Mouse (Mus musculus) mature B cell (primary cell): ENCODE data around the gene Gzf1.

Experiments used
- in situ Hi-C: fragments of 300-500 bp; cut with MboI; formaldehyde crosslinking; loops from 2 replicates; pipeline ENCODE4 v1.14.3; 2019

The Gzf1 gene

DNA sequence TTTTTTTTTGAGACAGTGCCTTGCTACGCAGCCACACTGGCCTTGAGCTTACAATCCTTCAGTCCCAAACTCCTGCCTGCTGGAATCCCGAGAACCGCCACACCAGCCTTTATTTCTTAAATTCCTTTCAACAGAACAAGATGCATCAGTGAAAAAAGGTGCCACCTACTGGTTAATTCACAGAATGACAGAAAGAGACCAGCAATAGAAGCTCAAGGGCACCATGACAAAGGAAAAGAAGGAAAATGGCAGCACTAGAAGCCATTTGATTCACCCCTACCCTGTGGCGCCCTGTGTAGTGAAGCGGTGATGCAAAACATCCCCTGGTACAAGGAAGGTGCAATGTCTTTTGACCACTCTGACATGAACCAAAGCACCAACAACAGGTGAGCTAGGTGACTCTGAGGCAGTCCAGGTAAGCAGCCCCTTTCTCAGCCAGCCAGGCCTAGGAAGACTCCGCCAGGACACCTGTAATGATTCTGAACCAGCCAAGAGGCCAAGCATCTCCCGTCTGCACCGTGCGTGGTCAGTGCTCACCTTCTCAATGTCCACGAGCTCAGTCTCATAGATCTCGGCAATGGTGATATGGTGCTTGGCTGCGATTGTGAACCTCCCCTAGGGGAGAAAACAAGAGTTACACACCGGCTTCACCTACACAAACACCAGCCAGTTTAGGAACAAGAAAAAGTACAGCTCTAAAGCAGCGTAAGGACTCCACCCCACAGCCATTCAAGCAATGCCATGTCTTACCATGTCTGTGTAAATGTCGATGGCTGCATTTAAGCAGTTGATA lies 25.8 kb downstream of the Gzf1 start:
- in situ Hi-C loops: no loop called here

DNA sequence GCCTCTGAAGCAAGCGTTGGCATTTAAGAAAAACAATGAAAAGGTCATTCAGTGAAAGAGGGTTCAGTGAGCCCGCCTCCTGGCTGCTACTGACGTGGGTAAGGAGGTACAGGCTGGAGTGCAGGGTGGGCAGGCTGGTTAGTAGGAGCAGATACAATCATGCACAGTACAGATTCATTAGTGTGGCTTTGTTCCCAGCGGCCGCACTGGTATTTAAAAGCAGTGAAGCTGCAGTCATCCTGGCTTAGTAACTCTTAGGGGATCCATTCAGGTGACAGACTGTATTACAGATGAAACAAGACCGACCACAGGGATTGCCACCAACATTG lies 26.3 kb downstream of the Gzf1 start:
- in situ Hi-C loops: no loop called here

DNA sequence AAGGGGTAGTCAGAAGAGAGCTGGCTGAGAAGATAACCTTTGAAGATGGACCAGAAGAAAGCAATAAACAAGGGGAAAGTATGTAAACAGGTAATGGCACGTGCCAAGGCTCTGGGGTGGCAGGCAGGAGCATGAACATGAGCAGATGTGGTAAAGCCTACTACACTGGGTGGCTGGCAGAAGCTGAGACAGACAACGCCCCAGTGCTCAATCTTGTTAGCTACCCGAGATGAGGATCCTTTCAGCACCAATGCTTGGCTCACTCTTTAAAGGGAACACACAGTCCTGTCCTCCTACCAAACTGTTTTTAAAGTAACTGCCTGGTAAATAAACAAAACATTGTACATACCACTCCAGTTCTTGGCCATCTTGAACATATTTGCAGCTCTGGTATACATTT lies 31.5 kb downstream of the Gzf1 start:
- in situ Hi-C loops: no loop called here

DNA sequence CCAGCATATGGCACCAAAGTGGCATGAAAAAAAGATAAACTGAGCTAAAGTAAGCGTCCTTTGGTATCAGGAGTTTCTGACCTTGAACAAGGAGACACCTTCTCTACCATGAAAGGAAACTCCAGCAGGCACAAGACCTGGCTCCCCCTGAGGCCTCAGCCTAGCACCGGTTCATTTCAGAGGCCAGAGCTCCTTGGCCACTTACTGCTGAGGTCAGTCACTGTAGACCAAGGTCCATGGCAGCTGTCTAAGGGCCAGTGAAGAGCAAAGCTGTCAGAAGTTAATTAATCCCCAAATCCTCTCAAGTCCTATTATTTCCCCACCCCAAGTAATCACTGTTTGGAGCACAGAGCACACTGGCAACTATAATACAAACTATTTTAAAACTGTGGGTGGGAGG lies 36.2 kb downstream of the Gzf1 start:
- in situ Hi-C loops: no loop called here

DNA sequence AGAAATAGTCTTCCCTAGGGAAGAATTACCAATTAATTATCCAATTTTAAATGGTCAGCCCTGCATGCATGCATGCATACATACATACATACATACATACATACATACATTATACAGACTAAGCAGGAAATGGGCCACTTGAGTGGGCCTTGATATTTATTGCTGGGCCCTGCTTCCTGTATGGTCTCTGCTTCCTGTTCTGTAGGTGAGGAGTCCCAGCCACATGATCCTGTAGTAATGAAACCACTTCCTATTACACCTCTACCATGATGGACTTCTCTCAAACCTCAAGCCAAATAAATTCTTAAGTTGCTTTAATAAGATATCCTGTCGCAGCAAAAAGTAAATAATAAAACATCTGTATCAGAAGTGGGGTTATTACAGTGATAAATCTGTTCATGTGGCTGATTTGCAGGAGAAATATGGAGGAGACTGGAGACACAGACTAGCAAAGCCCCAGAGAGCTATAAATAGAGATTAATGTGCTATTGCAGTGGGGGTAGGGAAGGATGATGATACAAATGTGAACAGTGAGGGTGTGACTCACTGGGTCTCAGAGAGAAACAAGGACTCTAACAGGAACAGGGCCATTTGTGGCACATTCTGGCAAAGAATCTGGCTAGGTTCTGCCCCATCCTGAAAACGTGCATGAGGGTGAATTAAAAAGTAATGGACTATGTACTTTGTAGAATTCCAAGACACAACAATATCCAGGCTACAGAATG lies 38.6 kb downstream of the Gzf1 start:
- in situ Hi-C loops: no loop called here

DNA sequence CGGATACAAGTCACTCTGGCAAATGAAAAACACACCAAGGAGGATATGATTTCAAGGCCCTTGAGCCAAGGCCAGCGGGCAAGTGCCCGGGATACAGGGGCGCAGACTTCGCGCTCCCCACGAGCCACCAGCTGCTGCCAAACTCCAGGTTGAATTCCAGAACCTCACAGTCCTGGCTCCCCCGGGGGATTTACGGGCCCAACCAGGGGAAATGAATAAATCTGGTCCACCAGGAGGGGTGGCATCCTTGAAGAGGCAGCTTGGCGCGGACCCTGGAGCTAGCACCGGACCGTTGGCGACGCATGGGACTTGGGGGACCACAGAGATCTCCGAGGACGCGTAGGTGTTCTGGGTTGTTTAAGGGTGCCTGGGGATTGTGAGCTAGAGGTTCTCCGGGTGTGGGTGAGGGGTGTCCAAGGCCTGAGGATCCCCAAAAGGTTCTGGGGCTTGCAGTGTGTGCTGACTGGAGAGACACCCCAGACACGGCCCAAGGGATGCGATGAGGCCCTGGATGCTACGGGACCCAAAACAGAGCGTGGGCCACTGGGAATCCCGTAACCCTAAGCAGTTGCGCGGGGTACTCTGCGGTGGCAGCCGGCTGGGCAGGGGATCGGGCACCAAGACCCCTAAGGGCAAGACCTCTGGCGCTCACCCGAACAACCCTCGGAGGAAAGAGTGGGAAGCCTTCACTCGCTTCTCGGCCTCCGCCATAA lies 50.9 kb downstream of the Gzf1 start:
- in situ Hi-C loops: no loop called here

DNA sequence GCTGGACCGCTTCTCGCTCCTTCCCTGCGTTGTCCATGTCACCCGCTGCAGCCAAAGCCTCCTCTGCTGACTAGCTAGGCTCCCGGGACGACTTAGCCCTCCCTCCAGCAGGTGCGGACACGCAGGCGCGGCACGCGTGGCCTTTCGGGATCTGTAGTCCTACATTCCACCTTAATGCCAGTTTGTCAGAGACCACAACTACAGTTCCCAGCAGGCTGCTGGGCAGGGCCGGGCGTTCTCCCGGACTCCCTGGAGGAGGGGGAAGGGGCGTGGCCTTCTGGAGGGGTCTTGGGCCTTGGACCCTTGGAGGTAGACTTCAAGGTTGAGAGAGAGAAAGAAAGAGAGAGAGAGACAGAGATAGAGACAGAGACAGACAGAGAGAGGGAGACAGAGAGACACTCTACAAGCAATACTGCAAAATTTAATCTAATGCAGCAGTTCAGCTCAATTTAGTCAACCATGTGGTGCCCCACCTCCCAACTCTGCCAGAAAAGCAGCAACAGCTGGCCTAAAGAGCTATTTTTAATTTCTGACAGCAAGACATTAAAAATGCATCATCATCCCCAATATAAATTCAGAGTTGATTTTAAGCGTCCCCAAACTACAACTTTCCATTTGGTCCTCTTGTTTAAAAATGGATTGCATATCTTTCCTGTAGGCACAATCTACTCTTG lies 51.6 kb downstream of the Gzf1 start, which contains the start of gene Napb:
Napb (minus strand) TSS at position 141 of the 674 bp plus-strand sequence.
- in situ Hi-C loops: no loop called here
